17 mouse cellular contexts compared by ENCODE assay signal in genomic region chr7:109594845-109595531, GRCm38 (mm10).
DNase-seq lines count a peak whose midpoint lies in the region; ATAC-seq and TF ChIP-seq lines count a peak whose summit lies in the region.
"Had no signal": no experiment of that assay in that cellular context is flagged by ENCODE, and none has a peak within 500 bp of the region (broad histone marks: within the 10 kb centered on the region; RNA-seq: fewer than 3 reads in every experiment).

No protein-coding gene starts in this region.

- no peak overlapping the region for H3K9ac ChIP-seq in heart, embryonic 11.5 days (ENCODE audit: low read depth, low read length)
- no peak overlapping the region for H3K9ac ChIP-seq in heart, adult 2 months (ENCODE audit: low read depth, low read length)
- peak overlapping the region; percentile 26; the same call in 1 of the 2 replicates for H3K9ac ChIP-seq in liver, embryonic 15.5 days
- no peak overlapping the region for H3K9ac ChIP-seq in hindbrain, embryonic 11.5 days (ENCODE audit: low read depth, low read length)
- H3K9ac ChIP-seq: embryonic facial prominence, embryonic 13.5 days; forebrain, embryonic 12.5 days; limb, embryonic 15.5 days; midbrain, embryonic 15.5 days; neural tube, embryonic 12.5 days had no signal

- no peak for TF ChIP-seq CTCF in heart, adult 2 months (IDR thresholded peaks at IDR 0.05)

- 69% methylated on average over 2 of the region's 2 CpGs for WGBS in heart, embryonic 11.5 days (ENCODE audit: insufficient replicate concordance)
- WGBS in heart, adult 2 months, result 55% methylated on average over 2 of the region's 2 CpGs
- 30% methylated on average over 2 of the region's 2 CpGs for WGBS in liver, embryonic 15.5 days (ENCODE audit: insufficient replicate concordance)
- 87% methylated on average over 2 of the region's 2 CpGs for WGBS in hindbrain, embryonic 11.5 days
- 83% methylated on average over 2 of the region's 2 CpGs for WGBS in forebrain, embryonic 10.5 days

- DNase-seq in heart, adult 2 months, result no peak
- DNase-seq in spleen, postnatal 4 days (ENCODE audit: low spot score in 2 of 2), result peak; percentile 73 to 76
- no peak for DNase-seq in left cerebral cortex, adult 11 months (ENCODE audit: low spot score)
- no peak for DNase-seq in hindbrain, embryonic 11.5 days (ENCODE audit: low spot score)
- DNase-seq in forebrain, embryonic 10.5 days (ENCODE audit: extremely low spot score, low spot score), result no peak
- DNase-seq: gastrocnemius, postnatal 36 days had no signal

- H3K27me3 ChIP-seq in heart, embryonic 11.5 days (ENCODE audit: control insufficient read depth, insufficient read depth, low read length), result no peaks in the 10 kb centered on the region
- H3K27me3 ChIP-seq in heart, adult 2 months (ENCODE audit: control insufficient read depth, insufficient read depth, low read length), result no peaks in the 10 kb centered on the region
- H3K27me3 ChIP-seq in liver, embryonic 15.5 days, result no peaks in the 10 kb centered on the region
- H3K27me3 ChIP-seq in hindbrain, embryonic 11.5 days (ENCODE audit: control insufficient read depth, insufficient read depth, low read length), result no peaks in the 10 kb centered on the region
- no peaks in the 10 kb centered on the region for H3K27me3 ChIP-seq in forebrain, embryonic 10.5 days (ENCODE audit: poor library complexity, severe bottlenecking)
- H3K27me3 ChIP-seq: embryonic facial prominence, embryonic 13.5 days; forebrain, embryonic 12.5 days; limb, embryonic 15.5 days; midbrain, embryonic 15.5 days; neural tube, embryonic 12.5 days had no signal

- intact Hi-C loops in heart, adult 2 months (cut with DNase I), result no loop called here

- ATAC-seq in heart, embryonic 11.5 days (replicated peaks; ENCODE audit: insufficient number of reproducible peaks, low FRiP score, low TSS enrichment), result peak; percentile 75
- ATAC-seq in erythroid progenitor cell, adult 5-6 weeks (replicated peaks; ENCODE audit: low FRiP score, poor library complexity, severe bottlenecking), result peak; percentile 82
- ATAC-seq in liver, embryonic 15.5 days (ENCODE audit: insufficient read depth), result peak; percentile 91
- no peak for ATAC-seq in hindbrain, embryonic 11.5 days (ENCODE audit: low FRiP score)
- ATAC-seq: activated CD4-positive, CD25-positive, alpha-beta regulatory T cell, adult 4 months; hindbrain, embryonic 16.5 days; midbrain, embryonic 15.5 days had no signal

- H3K27ac ChIP-seq in heart, embryonic 11.5 days (ENCODE audit: low read depth, low read length), result no peak overlapping the region; the same call in 1 of the 2 replicates
- no peak overlapping the region for H3K27ac ChIP-seq in heart, adult 2 months
- peak overlapping the region; percentile 81 for H3K27ac ChIP-seq in liver, embryonic 15.5 days (replicated peaks)
- H3K27ac ChIP-seq in hindbrain, embryonic 11.5 days (ENCODE audit: low read depth, low read length), result no peak overlapping the region
- H3K27ac ChIP-seq in forebrain, embryonic 10.5 days, result no peak overlapping the region
- H3K27ac ChIP-seq: embryonic facial prominence, embryonic 13.5 days; forebrain, embryonic 12.5 days; limb, embryonic 15.5 days; macrophage; midbrain, embryonic 15.5 days; neural tube, embryonic 12.5 days had no signal

- no peak overlapping the region for H3K4me2 ChIP-seq in heart, embryonic 11.5 days
- peak overlapping the region; percentile 46 for H3K4me2 ChIP-seq in liver, embryonic 15.5 days
- no peak overlapping the region for H3K4me2 ChIP-seq in hindbrain, embryonic 11.5 days (replicated peaks; ENCODE audit: low read depth, low read length)
- H3K4me2 ChIP-seq: embryonic facial prominence, embryonic 13.5 days; forebrain, embryonic 12.5 days; limb, embryonic 15.5 days; midbrain, embryonic 15.5 days; neural tube, embryonic 12.5 days had no signal

- H3K4me3 ChIP-seq in heart, embryonic 11.5 days (ENCODE audit: low read depth, low read length), result no peak overlapping the region
- no peak overlapping the region for H3K4me3 ChIP-seq in heart, adult 2 months
- H3K4me3 ChIP-seq in liver, embryonic 15.5 days (replicated peaks), result no peak overlapping the region
- H3K4me3 ChIP-seq in hindbrain, embryonic 11.5 days (ENCODE audit: low read depth, low read length), result no peak overlapping the region
- no peak overlapping the region for H3K4me3 ChIP-seq in forebrain, embryonic 10.5 days
- H3K4me3 ChIP-seq: embryonic facial prominence, embryonic 13.5 days; forebrain, embryonic 12.5 days; limb, embryonic 15.5 days; midbrain, embryonic 15.5 days; neural tube, embryonic 12.5 days had no signal

- peaks cover 11% of the 10 kb centered on the region for H3K79me2 ChIP-seq in heart, adult 2 months (replicated peaks; ENCODE audit: control insufficient read depth, insufficient read depth, low read length)

- no peaks in the 10 kb centered on the region for H3K36me3 ChIP-seq in heart, embryonic 11.5 days (ENCODE audit: control insufficient read depth, insufficient read depth, low read length)
- peaks cover 34% of the 10 kb centered on the region for H3K36me3 ChIP-seq in heart, adult 2 months (ENCODE audit: control insufficient read depth, insufficient read depth, low read length)
- no peaks in the 10 kb centered on the region for H3K36me3 ChIP-seq in liver, embryonic 15.5 days (replicated peaks)
- no peaks in the 10 kb centered on the region for H3K36me3 ChIP-seq in hindbrain, embryonic 11.5 days (ENCODE audit: control insufficient read depth, insufficient read depth, low read length)
- no peaks in the 10 kb centered on the region for H3K36me3 ChIP-seq in forebrain, embryonic 10.5 days (replicated peaks)
- H3K36me3 ChIP-seq: embryonic facial prominence, embryonic 13.5 days; forebrain, embryonic 12.5 days; limb, embryonic 15.5 days; midbrain, embryonic 15.5 days; neural tube, embryonic 12.5 days had no signal

- TF ChIP-seq EP300 in heart, adult 2 months (IDR thresholded peaks at IDR 0.05; ENCODE audit: insufficient read depth, low read depth, low read length), result no peak

- H3K4me1 ChIP-seq in heart, embryonic 11.5 days (ENCODE audit: control insufficient read depth, insufficient read depth, low read length), result peaks cover 31% of the 10 kb centered on the region
- H3K4me1 ChIP-seq in heart, adult 2 months (ENCODE audit: control insufficient read depth, insufficient read depth, low read length), result peaks cover 35% of the 10 kb centered on the region
- peaks cover 84% of the 10 kb centered on the region for H3K4me1 ChIP-seq in liver, embryonic 15.5 days (replicated peaks)
- H3K4me1 ChIP-seq in hindbrain, embryonic 11.5 days (replicated peaks; ENCODE audit: control insufficient read depth, insufficient read depth, low read length), result no peaks in the 10 kb centered on the region
- peaks cover 5% of the 10 kb centered on the region; the same call in 1 of the 2 replicates for H3K4me1 ChIP-seq in forebrain, embryonic 10.5 days
- H3K4me1 ChIP-seq: forebrain, embryonic 12.5 days; midbrain, embryonic 15.5 days had no signal

- no peaks in the 10 kb centered on the region for H3K9me3 ChIP-seq in heart, embryonic 11.5 days (replicated peaks; ENCODE audit: control insufficient read depth, low read length)
- H3K9me3 ChIP-seq in liver, embryonic 15.5 days (replicated peaks), result no peaks in the 10 kb centered on the region
- H3K9me3 ChIP-seq in hindbrain, embryonic 11.5 days (ENCODE audit: control insufficient read depth, low read length), result no peaks in the 10 kb centered on the region
- H3K9me3 ChIP-seq in forebrain, embryonic 10.5 days, result no peaks in the 10 kb centered on the region
- H3K9me3 ChIP-seq: embryonic facial prominence, embryonic 13.5 days; forebrain, embryonic 12.5 days; limb, embryonic 15.5 days; midbrain, embryonic 15.5 days; neural tube, embryonic 12.5 days had no signal

- no peak for TF ChIP-seq POLR2A in heart, adult 2 months (IDR thresholded peaks at IDR 0.05; ENCODE audit: insufficient read depth, low read depth, low read length)

Comparison
In these comparisons a context has a peak if more than half of its experiments do, and no peak if none do; other contexts are left out.
1. DNase-seq: peak in spleen, postnatal 4 days (2 of 2); none in heart, adult 2 months (0 of 2), left cerebral cortex, adult 11 months (single experiment), hindbrain, embryonic 11.5 days (single experiment) and forebrain, embryonic 10.5 days (single experiment).